Mouse (Mus musculus): Measurements from ENCODE around the gene Tpk1.
A peak's percentile ranks its signal among the peaks of the same experiment; 100 is the strongest.

The Tpk1 gene

DNA sequence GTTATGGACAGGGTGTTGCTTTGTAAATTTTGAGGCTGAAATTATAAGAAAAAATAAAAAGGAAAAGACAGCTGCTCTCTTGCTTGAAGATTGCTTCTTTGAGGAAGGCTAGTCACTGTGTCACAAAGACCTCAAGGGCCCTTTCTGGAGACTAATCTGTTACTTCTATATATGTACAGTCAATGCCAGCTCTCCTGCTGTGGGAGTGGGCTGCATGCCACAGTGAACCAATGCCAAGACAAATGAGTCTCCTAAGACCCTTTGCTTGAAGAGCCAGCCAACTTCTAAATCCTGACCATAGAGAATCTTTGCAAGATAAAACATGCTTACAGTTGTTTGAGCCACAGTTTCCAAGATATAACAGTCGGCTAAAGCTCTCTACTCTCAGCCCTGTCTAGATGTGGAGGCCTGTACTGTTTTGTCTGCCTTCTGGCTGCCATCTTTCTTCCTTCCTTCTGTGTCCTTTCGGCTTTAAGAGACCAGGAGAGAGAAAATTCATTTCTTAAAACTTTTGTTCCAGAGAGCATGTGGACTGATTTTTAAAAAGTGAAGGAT, 230.0 kb downstream of the Tpk1 start:
- no peak for DNase-seq (ENCODE audit: low spot score in 2 of 2)

DNA sequence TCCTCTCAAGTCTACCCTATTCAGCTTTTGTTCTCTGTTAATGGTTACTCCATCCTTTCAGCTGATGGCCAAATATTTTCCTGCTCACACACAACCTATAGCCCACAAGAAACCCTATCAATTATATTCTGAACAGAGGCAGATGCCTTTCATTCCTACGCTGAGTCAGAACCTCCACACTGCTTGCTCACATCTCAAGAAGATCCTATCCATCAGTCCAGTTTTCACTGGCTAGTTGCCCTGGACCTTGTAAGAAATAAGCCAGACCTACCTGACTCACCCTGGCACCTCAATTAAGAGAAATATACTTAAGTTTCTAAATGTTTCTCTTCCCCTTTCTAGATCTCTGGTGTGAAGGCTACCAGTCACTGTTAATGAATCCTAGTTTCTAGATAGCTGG, 231.7 kb downstream of the Tpk1 start:
- DNase-seq (ENCODE audit: low spot score in 2 of 2): no peak

DNA sequence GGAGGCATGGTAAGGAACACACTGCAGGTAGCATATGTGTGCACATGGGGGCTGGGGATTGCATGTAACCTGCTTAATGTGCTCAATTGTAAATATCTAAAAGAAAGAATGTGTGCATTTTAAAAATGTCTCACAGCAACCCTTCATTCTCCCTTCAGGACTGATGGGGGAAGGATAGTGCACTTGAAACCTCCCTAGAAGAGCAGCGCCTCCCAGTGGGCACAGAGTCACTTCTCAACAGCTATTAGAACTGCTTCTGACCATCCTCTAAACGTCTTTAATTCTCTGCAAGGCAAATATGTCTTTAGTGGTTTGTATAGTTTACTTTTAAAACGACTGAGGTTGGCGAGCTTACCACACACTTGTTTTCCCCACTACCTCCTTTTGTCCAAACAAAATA, 241.1 kb downstream of the Tpk1 start:
- DNase-seq (ENCODE audit: low spot score in 2 of 2): no peak

DNA sequence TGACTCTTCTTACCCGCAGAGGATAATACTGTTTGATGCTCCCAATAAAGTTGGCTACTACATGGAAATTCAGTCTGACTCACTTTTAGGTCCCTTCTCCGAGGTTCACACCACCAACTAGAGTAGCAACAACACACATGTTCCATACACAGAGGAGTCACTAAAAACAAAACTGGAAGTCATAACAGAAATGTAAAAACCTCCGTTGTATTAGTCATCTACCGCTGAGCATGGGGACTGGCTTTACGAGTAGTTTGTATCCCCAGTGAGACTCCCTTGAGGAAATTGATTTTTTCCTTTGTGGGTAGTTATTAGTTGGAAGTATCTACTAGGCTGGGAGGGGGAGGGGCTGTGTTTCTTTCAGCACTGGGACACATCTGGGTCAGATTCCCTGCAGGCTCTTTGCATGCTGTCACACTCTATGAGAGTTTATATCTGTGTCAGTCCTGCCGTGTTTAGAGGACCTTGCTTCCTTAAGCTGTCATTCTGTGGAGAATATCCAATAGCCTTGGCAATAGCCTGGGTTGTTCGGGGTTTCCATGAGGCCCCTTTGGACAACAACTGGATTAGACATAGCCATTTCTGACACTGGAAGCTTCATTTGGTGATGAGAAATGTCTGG, 245.6 kb downstream of the Tpk1 start:
- no peak for DNase-seq (ENCODE audit: low spot score in 2 of 2)

DNA sequence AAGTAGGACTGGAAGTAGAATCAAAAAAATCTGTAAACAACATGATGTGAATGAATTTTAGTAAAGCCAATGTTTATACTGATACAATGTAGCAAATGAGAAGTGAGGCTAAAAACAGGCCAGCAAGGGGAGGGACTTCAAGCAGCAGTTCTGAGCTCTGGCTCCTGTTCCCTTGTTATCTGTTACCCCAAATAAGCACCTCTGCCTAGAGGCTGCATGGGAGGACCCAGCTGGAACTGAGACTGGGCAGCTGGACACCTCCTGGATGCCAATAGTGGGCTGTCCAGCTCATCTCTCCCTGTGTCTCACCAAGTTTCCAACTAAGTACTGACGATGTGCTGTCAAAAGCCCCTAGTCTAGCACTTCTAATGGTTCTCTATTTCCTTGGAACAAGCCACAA, 257.1 kb downstream of the Tpk1 start:
- DNase-seq (ENCODE audit: low spot score in 2 of 2): peak; percentile 52 to 56

DNA sequence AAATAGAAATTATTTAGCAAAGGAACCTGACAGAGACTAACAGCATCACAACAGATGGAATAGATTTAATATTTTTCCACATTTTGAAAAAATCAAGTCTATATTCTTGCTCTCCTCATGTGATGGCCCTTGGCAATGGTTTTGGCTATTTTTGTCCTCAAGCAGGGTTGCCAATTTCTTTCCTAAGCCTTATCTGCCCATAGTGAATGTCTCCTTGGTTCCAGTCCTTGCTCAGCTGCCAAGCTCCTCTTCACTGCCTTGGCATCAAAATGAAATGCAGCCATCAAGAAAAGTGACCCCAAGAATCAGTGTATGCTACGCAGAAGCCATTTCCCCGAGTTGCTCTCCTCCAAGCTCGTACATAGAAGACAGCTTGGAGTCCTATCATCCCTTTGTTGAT, 263.0 kb downstream of the Tpk1 start:
- peak; percentile 24 to 54 for DNase-seq (ENCODE audit: low spot score in 2 of 2)

DNA sequence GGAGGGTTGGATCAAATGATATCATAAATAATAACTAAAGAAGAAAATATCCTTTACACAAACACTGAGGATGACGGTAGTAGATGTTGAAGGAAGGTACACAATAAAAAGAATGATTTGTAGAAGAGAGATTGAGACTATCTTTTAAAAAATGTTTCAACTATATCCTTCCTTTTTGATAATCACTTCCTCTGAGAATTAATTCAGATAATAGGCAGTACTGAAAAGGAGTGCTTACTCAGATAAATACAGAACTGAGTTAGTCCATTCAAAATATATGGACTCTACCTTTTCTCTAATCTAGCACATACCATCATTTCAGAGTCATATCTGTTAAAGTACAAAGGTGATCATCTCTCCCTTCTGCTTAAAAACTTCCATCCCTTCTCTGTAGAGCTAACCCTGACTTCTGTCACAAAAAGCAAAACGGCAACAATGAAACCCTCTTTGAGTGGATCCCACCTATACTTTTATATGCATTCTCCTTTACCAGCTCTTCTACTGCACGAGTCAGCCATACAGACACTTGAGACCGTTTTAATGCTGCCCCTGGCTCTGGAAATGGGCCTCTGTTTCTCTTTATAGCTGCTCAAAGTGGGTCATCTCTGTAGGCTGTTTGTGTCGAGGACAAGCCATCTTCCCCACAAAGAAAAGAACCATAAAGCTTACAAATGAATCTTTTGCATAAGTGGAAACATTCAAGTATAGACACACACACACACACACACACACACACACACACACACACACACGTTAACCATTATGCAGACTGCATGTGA, 263.7 kb downstream of the Tpk1 start:
- no peak for DNase-seq (ENCODE audit: low spot score in 2 of 2)

DNA sequence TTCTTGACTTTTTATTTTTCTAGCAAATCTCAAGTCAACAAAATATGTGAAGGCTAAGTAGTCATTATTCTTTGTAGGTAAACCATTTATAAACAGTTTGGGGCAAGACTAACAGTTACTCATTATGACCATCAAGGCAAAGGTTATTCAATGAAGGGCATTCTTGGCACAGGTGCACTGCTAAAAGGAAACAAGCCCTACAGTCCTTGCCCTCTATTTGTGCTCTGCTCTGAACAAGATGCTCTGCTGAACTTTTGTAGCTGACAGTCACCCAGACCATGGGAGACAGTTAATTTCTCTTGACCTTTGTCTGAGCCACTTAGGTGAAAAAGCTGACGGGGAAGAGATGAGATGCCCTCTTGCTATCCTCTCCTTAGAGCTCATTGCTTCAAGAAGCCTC, 269.7 kb downstream of the Tpk1 start:
- DNase-seq (ENCODE audit: low spot score in 2 of 2): no peak

DNA sequence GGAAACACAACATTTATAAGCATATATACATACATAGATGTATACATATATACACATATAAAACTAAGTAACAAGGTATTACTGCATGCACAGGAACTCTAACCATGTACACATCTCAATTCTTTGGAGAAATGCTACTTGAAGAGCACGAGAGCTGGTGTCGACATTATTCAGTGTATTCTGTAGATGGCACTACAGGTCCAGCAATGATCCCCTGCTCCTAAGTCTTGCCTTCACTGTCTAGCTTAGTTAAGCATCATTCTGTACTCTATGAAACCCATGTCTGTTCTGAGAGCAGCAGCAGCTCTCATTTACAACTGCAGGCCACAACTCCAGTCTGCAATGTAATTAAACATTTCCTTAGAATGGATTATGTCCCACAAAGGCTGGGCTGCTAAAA, 270.5 kb downstream of the Tpk1 start:
- no peak for DNase-seq (ENCODE audit: low spot score in 2 of 2)

DNA sequence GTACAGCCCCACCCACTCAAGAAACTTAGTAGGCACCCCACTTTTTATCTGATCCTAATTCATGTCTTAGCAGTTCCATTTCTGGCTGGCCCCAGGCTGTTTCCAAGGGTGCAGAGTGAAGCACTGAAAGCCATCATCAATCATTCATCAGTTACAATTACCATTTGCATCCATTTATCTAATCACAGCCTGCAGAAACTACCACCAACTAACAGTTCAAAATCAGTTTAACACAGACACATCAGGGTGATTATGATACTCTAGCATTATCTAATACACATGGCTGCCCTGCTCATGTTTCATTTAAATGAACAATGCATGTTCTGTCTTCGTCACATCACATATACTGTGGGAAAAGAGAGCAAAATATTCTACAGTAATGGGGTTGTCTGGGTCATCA, 274.7 kb downstream of the Tpk1 start:
- DNase-seq (ENCODE audit: low spot score in 2 of 2): no peak

DNA sequence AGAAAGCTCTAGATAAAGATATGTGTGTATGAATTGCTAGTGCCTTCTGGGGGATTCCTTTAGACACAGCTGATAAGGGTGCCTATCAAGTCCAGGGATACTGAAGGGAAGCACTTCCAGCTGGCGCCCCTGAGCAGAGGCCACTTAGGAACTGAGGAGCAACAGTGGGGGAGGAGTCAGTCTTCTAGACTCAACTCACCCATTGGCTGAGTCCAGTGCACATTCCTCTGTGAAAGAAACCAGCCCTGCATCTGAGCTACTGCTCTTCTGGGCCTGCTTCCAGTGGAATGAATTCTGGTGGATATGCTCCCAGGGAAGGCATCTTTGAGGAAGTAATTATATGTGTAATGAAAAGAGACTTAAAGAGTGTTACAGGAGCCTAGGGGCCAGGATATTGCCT, 278.8 kb downstream of the Tpk1 start:
- DNase-seq (ENCODE audit: low spot score in 2 of 2): no peak

DNA sequence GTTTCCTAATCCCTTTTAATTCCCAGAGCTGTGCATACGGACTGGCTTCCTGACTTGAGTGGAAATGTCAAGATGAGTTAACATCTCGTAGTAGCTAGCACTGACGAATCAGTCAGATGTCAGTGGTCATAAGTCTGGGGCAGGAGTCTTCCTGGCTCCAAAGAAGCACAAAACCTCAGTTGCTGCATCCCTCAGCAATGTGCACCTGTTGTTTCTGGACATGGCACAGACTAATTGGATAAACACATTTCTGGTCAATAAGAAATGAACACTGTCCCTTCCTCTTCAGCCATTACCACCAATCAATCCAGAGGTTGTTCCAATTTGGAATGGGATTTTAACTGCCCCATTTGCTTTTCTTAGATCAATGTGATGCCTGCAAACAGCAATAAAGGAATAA, 281.2 kb downstream of the Tpk1 start:
- no peak for DNase-seq (ENCODE audit: low spot score in 2 of 2)

DNA sequence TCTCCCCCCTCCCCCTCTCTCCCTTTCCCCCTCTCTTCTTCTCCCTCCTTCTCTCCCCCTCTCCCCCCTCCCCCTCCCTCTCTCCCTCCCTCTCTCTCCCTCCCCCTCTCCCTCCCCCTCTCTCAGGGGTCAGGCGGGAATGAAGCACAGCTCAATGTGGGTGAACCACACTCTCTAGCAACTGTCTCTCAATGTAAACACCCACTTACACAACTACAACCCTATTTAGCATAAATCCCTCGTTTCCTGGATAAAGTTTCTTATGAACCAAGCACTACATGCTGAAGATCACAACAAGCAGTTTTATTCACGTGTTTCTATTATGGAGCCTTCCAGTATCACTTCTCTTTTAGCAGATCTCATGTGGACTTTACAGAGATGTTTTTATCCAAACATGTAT, 281.8 kb downstream of the Tpk1 start:
- DNase-seq (ENCODE audit: low spot score in 2 of 2): no peak

DNA sequence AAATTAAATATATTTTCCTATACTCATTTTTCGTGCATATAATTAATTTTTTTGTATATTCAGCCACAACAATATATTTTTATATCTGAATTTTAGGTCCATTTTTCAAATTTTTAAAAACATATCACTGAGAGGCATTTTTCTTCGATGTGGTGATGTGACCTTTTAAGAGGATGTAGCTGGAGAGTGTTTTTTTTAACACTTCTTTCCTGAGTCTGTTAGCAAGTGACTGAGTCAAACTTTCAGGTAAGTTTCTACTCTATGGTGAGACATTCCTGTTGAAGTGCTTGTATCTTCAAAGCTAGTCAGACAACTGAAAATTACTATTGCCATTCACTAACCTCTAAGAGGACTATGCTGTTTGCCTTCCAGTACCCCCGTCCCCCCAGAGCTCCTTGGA, 283.3 kb downstream of the Tpk1 start:
- DNase-seq (ENCODE audit: low spot score in 2 of 2): no peak

DNA sequence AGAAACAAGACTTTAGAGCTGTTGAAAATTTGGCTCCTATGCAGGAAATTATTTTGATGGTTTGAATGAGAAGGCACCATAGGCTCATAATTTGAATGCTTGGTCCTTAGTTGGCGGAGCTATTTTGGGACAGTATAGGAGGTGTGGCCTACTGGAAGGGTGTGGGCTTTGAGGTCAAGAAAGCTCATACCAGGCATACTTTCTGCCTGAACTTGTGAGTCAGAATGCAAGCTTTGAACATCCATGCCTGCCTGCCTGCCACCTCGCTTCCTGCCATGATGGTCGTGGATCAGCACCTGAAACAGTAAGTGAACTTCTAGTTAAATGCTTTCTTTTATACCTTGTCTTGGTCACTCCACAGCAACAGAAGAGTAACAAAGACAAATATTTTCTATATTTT, 283.8 kb downstream of the Tpk1 start:
- DNase-seq (ENCODE audit: low spot score in 2 of 2): no peak

DNA sequence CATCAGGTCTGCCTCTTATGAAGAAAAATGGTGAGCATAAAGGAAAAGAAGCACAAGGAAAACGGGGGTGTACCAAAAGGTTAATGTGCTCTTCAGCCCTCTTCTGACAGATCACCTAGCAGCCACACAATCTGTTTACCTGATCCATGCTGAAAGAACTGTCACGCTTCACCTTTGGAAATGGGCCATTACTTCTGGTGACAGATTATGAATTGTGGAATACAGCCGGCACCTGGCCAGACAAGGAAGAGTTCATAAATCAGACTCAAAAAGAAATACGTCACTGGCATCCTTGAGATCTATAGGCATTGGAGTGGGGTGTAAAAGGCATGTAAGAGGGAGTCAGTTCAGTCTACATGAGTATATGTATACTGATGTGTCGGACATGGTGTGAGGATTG, 292.9 kb downstream of the Tpk1 start:
- DNase-seq (ENCODE audit: low spot score in 2 of 2): no peak

DNA sequence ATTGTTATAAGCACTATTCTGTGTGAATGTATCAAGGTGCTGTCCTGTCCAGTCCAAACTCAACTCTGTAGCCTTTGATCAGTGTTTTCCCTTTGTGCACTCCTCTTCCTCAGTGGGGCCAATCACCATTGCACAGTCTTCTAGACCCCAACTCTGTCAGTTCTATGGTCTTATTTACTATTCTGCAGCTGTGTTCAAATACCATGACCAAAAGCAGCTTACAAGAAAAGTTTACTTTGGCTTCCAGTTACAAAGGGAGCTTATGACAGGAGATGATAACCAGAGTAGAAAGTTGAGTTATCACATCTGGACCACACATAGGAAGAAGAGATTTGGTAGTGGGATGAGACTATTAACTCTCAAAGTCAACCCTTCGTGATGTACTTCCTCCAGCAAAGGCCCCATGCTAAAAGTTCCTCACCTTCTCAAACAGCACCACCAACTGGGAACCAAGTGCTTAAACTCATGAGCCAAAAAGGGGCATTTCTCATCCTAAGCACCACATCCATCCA, 298.6 kb downstream of the Tpk1 start:
- no peak for DNase-seq (ENCODE audit: low spot score in 2 of 2)

DNA sequence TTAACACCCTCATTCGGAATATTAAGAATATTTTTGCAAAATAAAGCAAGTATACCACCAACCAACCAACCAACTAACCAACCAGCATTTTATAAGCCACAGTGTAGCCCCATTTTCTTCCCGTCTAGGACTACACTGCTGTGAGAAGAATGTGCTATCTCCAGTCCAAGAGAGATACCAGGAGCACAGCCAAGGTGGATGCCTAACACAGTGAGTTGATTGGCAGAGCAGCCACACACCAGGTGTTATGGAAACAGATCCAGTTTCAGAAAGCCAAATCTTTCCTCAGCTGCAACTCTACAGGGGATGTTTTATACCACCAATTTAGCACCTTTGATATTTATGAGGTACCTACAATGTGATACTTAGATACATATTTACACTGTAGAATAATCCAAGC, 299.1 kb downstream of the Tpk1 start:
- DNase-seq (ENCODE audit: low spot score in 2 of 2): no peak

DNA sequence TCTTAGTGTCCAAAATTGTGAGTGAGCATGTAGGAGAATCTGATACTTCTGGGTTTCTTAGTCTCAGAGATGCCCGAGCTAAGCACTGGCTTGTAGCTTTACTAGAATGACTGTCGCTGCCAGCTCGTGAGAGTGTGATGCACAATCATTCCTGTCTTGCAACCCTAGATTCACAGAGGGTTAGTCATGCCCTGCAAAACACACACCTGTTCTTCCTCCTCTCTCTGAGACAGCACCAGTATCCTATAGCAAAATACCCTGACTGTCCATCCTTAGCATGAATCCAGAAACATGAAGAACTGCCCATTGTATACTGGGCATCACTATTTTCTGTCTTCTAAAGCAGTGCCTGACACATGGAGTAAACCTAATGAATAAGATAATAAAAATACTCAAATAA, 302.2 kb downstream of the Tpk1 start:
- DNase-seq (ENCODE audit: low spot score in 2 of 2): no peak

DNA sequence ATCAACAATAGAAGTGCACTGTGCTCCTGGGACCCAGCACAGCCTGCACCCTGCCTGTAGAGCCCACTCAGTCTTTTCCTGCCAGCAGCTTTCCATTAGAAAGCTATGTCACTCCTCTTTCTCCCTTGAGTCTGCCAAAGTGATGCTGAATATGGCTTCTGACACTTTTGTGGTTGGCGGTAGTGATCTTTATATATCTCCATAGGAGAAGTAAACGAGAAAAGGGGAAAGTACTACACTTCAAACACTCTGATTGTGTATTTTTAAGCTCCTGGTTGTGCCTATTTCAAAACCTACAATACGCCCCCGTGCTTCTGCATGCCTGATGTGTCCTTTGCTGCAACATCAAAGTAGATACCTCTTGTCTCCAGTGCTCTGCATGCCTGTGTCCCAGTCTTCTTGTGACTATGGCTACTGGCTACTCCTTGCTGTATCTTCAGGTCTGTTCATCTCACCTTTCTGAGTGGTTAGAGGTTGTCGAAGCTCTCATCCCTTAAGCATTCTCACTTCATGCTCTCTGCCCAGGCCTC, 302.7 kb downstream of the Tpk1 start:
- DNase-seq (ENCODE audit: low spot score in 2 of 2): no peak

DNA sequence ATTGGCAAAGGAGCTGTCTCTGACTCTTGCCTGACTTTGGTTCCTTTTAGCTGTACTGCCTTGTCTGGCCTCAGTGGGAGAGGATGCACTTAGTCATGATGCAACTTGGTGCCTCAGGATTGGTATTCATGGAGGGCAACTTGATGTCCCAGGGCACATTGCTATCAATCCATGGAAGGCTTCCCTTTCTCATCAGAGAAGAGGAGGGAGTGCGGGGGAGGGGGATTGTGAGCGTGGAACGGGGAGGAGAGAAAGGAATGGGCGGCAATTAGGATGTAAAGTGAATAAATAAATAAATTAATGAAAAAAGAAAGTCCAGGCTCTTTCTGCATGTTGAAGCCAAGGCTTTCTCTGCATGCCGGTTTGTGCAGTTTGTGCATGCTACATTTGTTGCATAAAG, 304.8 kb downstream of the Tpk1 start:
- no peak for DNase-seq (ENCODE audit: low spot score in 2 of 2)

DNA sequence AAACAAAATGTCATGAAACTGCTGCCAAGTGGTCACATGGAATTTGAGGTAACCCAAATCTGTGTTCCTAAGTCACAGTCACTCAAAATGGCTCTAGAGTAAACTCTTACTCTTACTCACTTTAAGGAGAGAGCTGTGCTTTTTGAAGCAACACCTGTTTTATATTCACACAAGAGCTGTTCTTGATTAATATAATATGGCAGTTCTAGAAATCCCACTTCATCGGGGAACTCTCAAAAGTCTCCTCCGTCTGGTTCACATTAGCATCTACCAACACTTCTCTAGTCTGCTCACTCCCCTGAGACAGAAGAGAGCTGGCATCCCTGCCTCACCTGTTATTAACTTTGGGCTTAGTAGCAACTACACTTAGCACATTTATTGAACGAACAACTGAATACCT, 305.9 kb downstream of the Tpk1 start:
- DNase-seq (ENCODE audit: low spot score in 2 of 2): no peak
